Mouse (Mus musculus): ENCODE results near the gene Slc25a13. TPM values are rescaled to one million over a fixed set of nuclear protein-coding genes. Genes with fewer than 3 reads are reported as not detected.

Slc25a13 gene
- polyA plus RNA-seq, 1 experiment from 2014 or later = 40.8 TPM

DNA sequence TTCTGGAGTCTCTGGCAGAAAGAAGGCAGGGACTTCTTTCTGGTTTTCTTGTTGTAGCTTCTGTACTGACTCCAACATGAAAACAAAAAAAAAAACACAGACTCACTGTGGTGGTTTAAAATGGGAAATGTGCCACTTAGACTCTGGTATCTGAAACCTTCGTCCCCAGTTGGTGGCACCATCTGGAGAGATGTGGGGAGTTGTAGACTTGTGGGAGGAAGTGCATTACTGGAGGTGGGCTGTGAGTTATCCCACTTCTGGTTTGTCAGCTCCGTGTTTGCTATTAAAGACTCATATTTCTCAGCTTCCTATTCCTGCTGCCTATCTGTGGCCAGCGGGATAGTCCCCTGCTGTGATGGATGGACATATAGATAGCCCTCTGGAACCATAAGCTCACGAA, 139.7 kb downstream of the Slc25a13 start:
- no peak overlapping the region for H3K9ac ChIP-seq (ENCODE audit: low read length)
- no peaks in the 10 kb centered on the region for H3K27me3 ChIP-seq (ENCODE audit: control insufficient read depth, insufficient read depth, low read length)
- DNase-seq (ENCODE audit: low spot score) (no peak), ATAC-seq (replicated peaks; ENCODE audit: low FRiP score) (no peak)
- no peaks in the 10 kb centered on the region for H3K36me3 ChIP-seq (ENCODE audit: control insufficient read depth, insufficient read depth, low read length)
- no peak overlapping the region for H3K4me3 ChIP-seq (ENCODE audit: low read depth, low read length)
- no peak overlapping the region for H3K4me2 ChIP-seq (ENCODE audit: low read depth, low read length, severe bottlenecking)
- H3K9me3 ChIP-seq (ENCODE audit: control insufficient read depth, low read length) = no peaks in the 10 kb centered on the region
- H3K4me1 ChIP-seq (replicated peaks; ENCODE audit: control insufficient read depth, insufficient read depth, low read length) = no peaks in the 10 kb centered on the region
- 87% methylated on average over 4 of the region's 4 CpGs for WGBS
- no peak overlapping the region for H3K27ac ChIP-seq (ENCODE audit: low read depth, low read length)

DNA sequence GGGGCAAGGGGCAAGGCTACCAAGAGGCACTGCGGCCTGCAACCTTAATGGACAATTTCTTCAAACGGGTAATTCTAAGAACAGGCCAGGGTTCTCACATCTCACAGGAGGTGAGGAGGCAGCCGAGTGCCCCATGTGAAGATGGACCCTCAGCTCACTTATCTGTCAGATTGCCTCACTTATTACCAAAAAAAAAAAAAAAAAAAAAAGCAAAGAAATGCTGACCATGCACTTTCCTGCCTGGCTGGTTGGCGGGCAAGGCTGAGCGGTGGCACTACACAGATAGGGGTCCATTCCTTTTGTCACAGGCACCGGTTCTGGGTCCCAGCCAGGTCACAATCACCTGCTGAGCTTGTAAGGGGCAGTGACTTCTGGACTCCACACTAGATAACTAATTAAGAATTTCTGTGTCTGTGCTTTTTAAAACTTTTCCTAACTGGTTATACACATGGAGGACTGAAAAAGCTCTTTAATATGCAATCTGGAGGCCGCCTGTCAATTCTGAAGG, 141.0 kb downstream of the Slc25a13 start:
- Histone ChIP-seq H3K27me3 (ENCODE audit: control insufficient read depth, insufficient read depth, low read length) (no peaks in the 10 kb centered on the region), H3K4me2 (ENCODE audit: low read depth, low read length, severe bottlenecking) (no peak overlapping the region), H3K4me1 (replicated peaks; ENCODE audit: control insufficient read depth, insufficient read depth, low read length) (no peaks in the 10 kb centered on the region), H3K4me3 (ENCODE audit: low read depth, low read length) (no peak overlapping the region), H3K9ac (ENCODE audit: low read length) (no peak overlapping the region), H3K9me3 (ENCODE audit: control insufficient read depth, low read length) (no peaks in the 10 kb centered on the region), H3K36me3 (ENCODE audit: control insufficient read depth, insufficient read depth, low read length) (no peaks in the 10 kb centered on the region), H3K27ac (ENCODE audit: low read depth, low read length) (no peak overlapping the region)
- ATAC-seq (replicated peaks; ENCODE audit: low FRiP score) = no peak
- WGBS = 84% methylated on average over 7 of the region's 7 CpGs
- no peak for DNase-seq (ENCODE audit: low spot score)

DNA sequence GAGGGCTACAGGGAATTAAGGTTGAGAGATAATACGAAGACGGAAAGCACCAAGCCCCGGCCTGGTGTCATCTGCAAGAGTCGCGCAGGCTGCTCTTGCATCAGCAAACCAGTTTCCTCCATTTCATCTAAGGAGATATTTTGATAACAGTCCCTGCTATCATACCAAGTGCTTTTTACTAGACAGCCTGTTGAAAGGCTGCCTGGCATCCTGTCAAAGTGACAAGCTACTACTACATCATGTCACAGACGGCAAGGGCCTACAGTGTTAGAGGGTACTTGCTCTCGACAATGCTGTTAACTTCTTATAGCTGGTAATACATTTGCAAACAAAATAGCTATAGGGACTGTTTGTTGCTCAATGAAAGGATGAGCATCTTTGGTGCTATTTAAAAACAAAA, 145.9 kb downstream of the Slc25a13 start:
- Histone ChIP-seq H3K4me1 (replicated peaks; ENCODE audit: control insufficient read depth, insufficient read depth, low read length) (no peaks in the 10 kb centered on the region; the same call in 1 of the 2 replicates), H3K9ac (ENCODE audit: low read length) (no peak overlapping the region), H3K4me2 (ENCODE audit: low read depth, low read length, severe bottlenecking) (no peak overlapping the region), H3K27ac (ENCODE audit: low read depth, low read length) (no peak overlapping the region), H3K9me3 (ENCODE audit: control insufficient read depth, low read length) (no peaks in the 10 kb centered on the region), H3K36me3 (ENCODE audit: control insufficient read depth, insufficient read depth, low read length) (no peaks in the 10 kb centered on the region), H3K27me3 (ENCODE audit: control insufficient read depth, insufficient read depth, low read length) (no peaks in the 10 kb centered on the region), H3K4me3 (ENCODE audit: low read depth, low read length) (no peak overlapping the region)
- no peak for DNase-seq (ENCODE audit: low spot score)
- ATAC-seq (replicated peaks; ENCODE audit: low FRiP score) = no peak
- 78% methylated on average over 7 of the region's 7 CpGs for WGBS

DNA sequence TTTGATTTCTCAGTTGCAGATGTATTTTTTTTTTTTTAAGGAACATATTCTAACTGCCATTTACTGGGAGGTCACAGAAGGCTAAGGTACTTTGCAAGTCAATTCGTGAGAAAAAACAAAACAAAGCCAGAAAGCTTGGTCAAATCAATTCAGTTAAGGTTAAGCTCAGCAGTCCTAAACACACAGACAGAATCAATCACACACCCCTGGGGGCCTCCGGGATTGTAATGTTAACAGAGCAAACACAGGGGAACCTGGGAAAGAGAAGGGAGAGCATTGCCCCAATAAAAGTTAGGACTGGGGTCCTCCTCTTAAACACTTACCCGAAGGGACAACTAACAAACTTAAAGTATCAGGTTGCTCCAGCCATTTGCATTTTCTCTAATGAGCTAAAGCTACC, 147.0 kb downstream of the Slc25a13 start:
- H3K9ac ChIP-seq (ENCODE audit: low read length) = no peak overlapping the region
- H3K9me3 ChIP-seq (ENCODE audit: control insufficient read depth, low read length) = no peaks in the 10 kb centered on the region
- ATAC-seq (replicated peaks; ENCODE audit: low FRiP score) = no peak
- WGBS = 19% methylated on average over 3 of the region's 3 CpGs
- no peak overlapping the region for H3K4me3 ChIP-seq (ENCODE audit: low read depth, low read length)
- H3K27ac ChIP-seq (ENCODE audit: low read depth, low read length) = no peak overlapping the region
- H3K4me2 ChIP-seq (ENCODE audit: low read depth, low read length, severe bottlenecking) = no peak overlapping the region
- no peaks in the 10 kb centered on the region for H3K27me3 ChIP-seq (ENCODE audit: control insufficient read depth, insufficient read depth, low read length)
- no peaks in the 10 kb centered on the region; the same call in 1 of the 2 replicates for H3K4me1 ChIP-seq (replicated peaks; ENCODE audit: control insufficient read depth, insufficient read depth, low read length)
- H3K36me3 ChIP-seq (ENCODE audit: control insufficient read depth, insufficient read depth, low read length) = no peaks in the 10 kb centered on the region
- no peak for DNase-seq (ENCODE audit: low spot score)

DNA sequence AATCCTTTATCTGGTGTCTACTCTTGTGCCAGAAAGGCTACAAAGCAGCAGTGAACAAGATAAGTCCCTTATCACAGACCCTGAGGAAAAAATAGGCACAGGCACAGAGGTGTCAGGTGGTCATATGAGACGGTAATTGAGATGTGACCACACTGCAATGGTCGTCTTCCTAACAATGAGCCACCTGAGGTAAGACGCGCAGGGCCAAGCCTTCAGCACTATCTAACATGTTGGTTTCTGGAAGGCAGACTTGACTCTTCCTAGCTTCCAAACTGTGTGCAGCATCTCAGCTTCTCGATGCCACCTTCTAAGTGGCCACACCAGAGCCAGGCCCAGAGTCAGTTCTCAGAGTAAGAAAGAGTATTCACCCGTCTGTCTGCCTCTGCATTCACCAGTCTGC, 149.8 kb downstream of the Slc25a13 start:
- H3K9ac ChIP-seq (ENCODE audit: low read length) = no peak overlapping the region
- H3K4me3 ChIP-seq (ENCODE audit: low read depth, low read length) = no peak overlapping the region
- 89% methylated on average over 6 of the region's 6 CpGs for WGBS
- no peaks in the 10 kb centered on the region for H3K9me3 ChIP-seq (ENCODE audit: control insufficient read depth, low read length)
- no peaks in the 10 kb centered on the region for H3K27me3 ChIP-seq (ENCODE audit: control insufficient read depth, insufficient read depth, low read length)
- DNase-seq (ENCODE audit: low spot score) (no peak), ATAC-seq (replicated peaks; ENCODE audit: low FRiP score) (no peak)
- no peaks in the 10 kb centered on the region for H3K36me3 ChIP-seq (ENCODE audit: control insufficient read depth, insufficient read depth, low read length)
- no peaks in the 10 kb centered on the region; the same call in 1 of the 2 replicates for H3K4me1 ChIP-seq (replicated peaks; ENCODE audit: control insufficient read depth, insufficient read depth, low read length)
- no peak overlapping the region for H3K4me2 ChIP-seq (ENCODE audit: low read depth, low read length, severe bottlenecking)
- H3K27ac ChIP-seq (ENCODE audit: low read depth, low read length) = no peak overlapping the region

DNA sequence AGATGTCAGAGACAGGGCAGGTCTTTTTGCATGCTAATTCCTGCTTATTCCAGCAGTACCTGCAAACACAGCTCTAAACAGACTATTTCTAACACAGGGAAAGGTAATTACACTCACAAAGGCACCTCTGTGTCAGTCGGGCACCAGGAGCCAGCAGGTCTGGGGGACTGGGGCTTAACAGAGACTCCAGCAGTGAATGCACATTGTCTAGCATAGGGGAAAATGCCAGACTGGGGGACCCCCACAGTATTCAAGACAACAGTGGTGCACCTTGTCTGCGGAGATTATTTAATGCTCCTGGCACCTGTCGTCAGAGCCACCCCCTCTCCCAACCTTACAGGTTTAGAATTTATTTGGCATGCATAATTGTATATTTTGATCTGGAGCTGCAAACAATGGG, 158.4 kb downstream of the Slc25a13 start:
- no peaks in the 10 kb centered on the region for H3K27me3 ChIP-seq (ENCODE audit: control insufficient read depth, insufficient read depth, low read length)
- H3K36me3 ChIP-seq (ENCODE audit: control insufficient read depth, insufficient read depth, low read length) = no peaks in the 10 kb centered on the region
- H3K27ac ChIP-seq (ENCODE audit: low read depth, low read length) = no peak overlapping the region
- ATAC-seq (replicated peaks; ENCODE audit: low FRiP score) = no peak
- 0 out of 2 replicates have a peak, but pooled peaks cover 4% of the 10 kb centered on the region for H3K4me1 ChIP-seq (replicated peaks; ENCODE audit: control insufficient read depth, insufficient read depth, low read length)
- no peak for DNase-seq (ENCODE audit: low spot score)
- no peak overlapping the region for H3K4me2 ChIP-seq (ENCODE audit: low read depth, low read length, severe bottlenecking)
- no peak overlapping the region for H3K9ac ChIP-seq (ENCODE audit: low read length)
- no peaks in the 10 kb centered on the region for H3K9me3 ChIP-seq (ENCODE audit: control insufficient read depth, low read length)
- no peak overlapping the region for H3K4me3 ChIP-seq (ENCODE audit: low read depth, low read length)
- WGBS = 15% methylated on average over 3 of the region's 3 CpGs

DNA sequence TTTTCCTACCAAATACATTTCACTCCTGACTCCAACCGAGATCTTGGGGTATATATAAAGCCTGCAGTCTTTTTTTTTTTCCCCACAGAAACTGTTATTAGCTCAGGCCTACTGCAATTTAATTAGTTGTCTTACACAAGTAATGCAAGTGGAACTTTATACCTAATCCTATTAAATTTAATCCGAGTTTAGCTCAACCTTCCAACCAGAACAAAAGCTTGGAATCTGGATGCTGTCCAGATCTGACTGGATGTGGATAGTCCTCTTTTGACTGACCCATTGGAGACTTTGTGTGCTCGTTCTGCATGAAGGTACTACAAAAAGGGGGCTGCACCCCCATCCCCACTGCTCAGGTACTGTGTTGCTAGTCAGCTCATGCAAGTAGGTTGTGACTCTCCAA, 163.0 kb downstream of the Slc25a13 start:
- ATAC-seq (replicated peaks; ENCODE audit: low FRiP score) (no peak), DNase-seq (ENCODE audit: low spot score) (no peak)
- H3K4me1 ChIP-seq (replicated peaks; ENCODE audit: control insufficient read depth, insufficient read depth, low read length) = 0 out of 2 replicates have a peak, but pooled peaks cover 4% of the 10 kb centered on the region
- H3K27ac ChIP-seq (ENCODE audit: low read depth, low read length) = no peak overlapping the region
- 31% methylated on average over 3 of the region's 3 CpGs for WGBS
- no peak overlapping the region for H3K9ac ChIP-seq (ENCODE audit: low read length)
- no peak overlapping the region for H3K4me2 ChIP-seq (ENCODE audit: low read depth, low read length, severe bottlenecking)
- no peaks in the 10 kb centered on the region for H3K9me3 ChIP-seq (ENCODE audit: control insufficient read depth, low read length)
- H3K27me3 ChIP-seq (ENCODE audit: control insufficient read depth, insufficient read depth, low read length) = no peaks in the 10 kb centered on the region
- no peak overlapping the region for H3K4me3 ChIP-seq (ENCODE audit: low read depth, low read length)
- H3K36me3 ChIP-seq (ENCODE audit: control insufficient read depth, insufficient read depth, low read length) = no peaks in the 10 kb centered on the region

DNA sequence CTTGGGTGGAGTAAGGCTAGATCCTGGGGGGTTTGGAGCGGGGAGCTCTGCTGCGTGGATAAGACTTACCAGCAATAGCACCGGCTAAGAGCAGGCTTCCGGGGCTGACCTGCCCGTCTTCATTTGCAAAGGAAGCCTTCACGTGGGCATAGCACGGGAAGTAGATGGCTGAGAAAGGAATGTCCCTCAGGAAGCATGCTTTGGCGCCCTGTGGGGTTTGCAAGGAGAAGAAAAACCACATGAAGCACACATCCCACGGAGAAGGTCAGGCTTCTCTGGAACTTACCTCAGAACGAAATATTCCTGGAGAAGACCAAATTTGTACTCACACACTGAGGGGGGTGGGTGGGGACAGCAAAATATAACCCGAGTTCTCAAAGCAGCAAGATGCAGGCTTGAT, 164.3 kb downstream of the Slc25a13 start:
- WGBS = 74% methylated on average over 11 of the region's 11 CpGs
- no peak overlapping the region for H3K4me2 ChIP-seq (ENCODE audit: low read depth, low read length, severe bottlenecking)
- DNase-seq (ENCODE audit: low spot score) = no peak
- H3K9me3 ChIP-seq (ENCODE audit: control insufficient read depth, low read length) = no peaks in the 10 kb centered on the region
- no peak overlapping the region for H3K27ac ChIP-seq (ENCODE audit: low read depth, low read length)
- no peaks in the 10 kb centered on the region for H3K36me3 ChIP-seq (ENCODE audit: control insufficient read depth, insufficient read depth, low read length)
- ATAC-seq (replicated peaks; ENCODE audit: low FRiP score) = no peak
- H3K9ac ChIP-seq (ENCODE audit: low read length) = no peak overlapping the region
- H3K4me1 ChIP-seq (replicated peaks; ENCODE audit: control insufficient read depth, insufficient read depth, low read length) = no peaks in the 10 kb centered on the region
- H3K27me3 ChIP-seq (ENCODE audit: control insufficient read depth, insufficient read depth, low read length) = no peaks in the 10 kb centered on the region
- no peak overlapping the region for H3K4me3 ChIP-seq (ENCODE audit: low read depth, low read length)

DNA sequence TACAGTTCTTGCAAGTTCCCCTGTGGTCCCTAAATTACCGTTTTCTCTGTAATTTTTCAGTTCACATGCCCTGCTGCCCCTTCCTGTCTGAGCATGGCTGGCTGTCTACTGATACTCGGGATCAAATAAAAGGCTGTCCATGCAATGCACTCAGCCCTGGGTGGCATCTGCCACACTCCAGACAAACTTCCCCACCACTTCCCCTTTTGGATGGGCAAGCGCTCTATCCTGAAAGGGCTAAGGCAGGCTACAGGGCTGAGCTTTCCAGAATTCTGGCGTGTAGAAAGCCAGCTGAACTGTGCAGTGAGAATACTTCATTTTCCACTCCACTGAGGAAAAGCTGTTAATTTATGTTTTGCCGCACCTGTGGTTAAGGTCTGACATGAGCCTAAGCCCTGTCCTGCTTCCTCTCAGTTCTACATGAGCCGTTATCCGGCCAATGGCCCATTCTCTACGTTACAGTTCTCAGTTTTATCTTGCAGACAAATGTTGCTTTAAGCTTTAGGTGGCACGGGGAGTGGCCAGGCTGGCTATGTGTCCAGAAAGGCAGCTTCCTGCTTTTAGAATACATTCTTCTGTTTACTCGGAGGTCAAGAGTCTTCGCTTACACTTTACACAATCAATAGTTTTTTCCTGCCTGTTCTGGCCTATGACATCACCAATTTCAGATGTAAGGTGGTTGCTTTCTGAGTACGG, 170.1 kb downstream of the Slc25a13 start:
- 86% methylated on average over 12 of the region's 12 CpGs for WGBS
- H3K36me3 ChIP-seq (ENCODE audit: control insufficient read depth, insufficient read depth, low read length) = no peaks in the 10 kb centered on the region
- H3K9me3 ChIP-seq (ENCODE audit: control insufficient read depth, low read length) = no peaks in the 10 kb centered on the region
- H3K27ac ChIP-seq (ENCODE audit: low read depth, low read length) = no peak overlapping the region
- ATAC-seq (replicated peaks; ENCODE audit: low FRiP score) (no peak), DNase-seq (ENCODE audit: low spot score) (no peak)
- H3K4me3 ChIP-seq (ENCODE audit: low read depth, low read length) = no peak overlapping the region
- H3K4me2 ChIP-seq (ENCODE audit: low read depth, low read length, severe bottlenecking) = no peak overlapping the region
- H3K4me1 ChIP-seq (replicated peaks; ENCODE audit: control insufficient read depth, insufficient read depth, low read length) = 0 out of 2 replicates have a peak, but pooled peaks cover 2% of the 10 kb centered on the region
- H3K27me3 ChIP-seq (ENCODE audit: control insufficient read depth, insufficient read depth, low read length) = no peaks in the 10 kb centered on the region
- H3K9ac ChIP-seq (ENCODE audit: low read length) = no peak overlapping the region

Measured in forebrain, embryonic 11.5 days (tissue).